In the genomic region with DNA sequence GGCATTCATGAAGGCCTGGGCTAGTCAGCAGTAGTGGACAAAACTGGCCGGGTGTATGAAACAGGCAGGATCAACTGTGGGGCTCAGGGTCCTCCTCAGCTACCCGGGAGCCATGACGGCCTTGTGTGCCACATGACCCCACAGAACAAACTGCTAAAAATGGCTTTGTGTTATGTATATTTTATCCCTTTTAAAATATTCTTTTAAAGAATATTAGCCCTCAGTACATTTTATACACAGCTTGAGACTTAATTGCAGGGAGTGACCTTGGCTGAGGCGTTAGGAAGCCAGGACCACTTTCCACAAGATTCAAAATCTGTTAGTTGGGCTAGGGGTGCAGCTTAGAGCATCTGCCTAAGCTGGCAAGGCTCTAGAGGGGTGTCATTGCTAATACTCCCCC, we compare ENCODE assay signal across 10 mouse cellular contexts. TPM values are rescaled to one million over a fixed set of nuclear protein-coding genes. Genes with fewer than 3 reads are reported as not detected.
DNase-seq lines count a peak whose midpoint lies in the region; ATAC-seq and TF ChIP-seq lines count a peak whose summit lies in the region.
"Had no signal": no experiment of that assay in that cellular context is flagged by ENCODE, and none has a peak within 500 bp of the region (broad histone marks: within the 10 kb centered on the region; RNA-seq: fewer than 3 reads in every experiment).

No protein-coding gene starts in this region.

- peaks cover 6% of the 10 kb centered on the region for H3K4me1 ChIP-seq in heart, embryonic 15.5 days (replicated peaks)
- H3K4me1 ChIP-seq in brown adipose tissue, adult 24 weeks (ENCODE audit: control insufficient read depth, insufficient read depth, insufficient read length, low read length): peaks cover 3% of the 10 kb centered on the region; the same call in 1 of the 2 replicates
- H3K4me1 ChIP-seq in heart, postnatal 0 days (ENCODE audit: control insufficient read depth, insufficient read depth): no peaks in the 10 kb centered on the region; the same call in 1 of the 2 replicates
- peaks cover 40% of the 10 kb centered on the region for H3K4me1 ChIP-seq in midbrain, embryonic 10.5 days

- H3K9ac ChIP-seq in heart, embryonic 15.5 days: no peak overlapping the region
- H3K9ac ChIP-seq in heart, postnatal 0 days (replicated peaks; ENCODE audit: low read depth, low read length): 0 out of 2 replicates have a peak overlapping the region, but pooled peaks have one; percentile 53

- no peak overlapping the region for H3K27ac ChIP-seq in heart, embryonic 15.5 days
- H3K27ac ChIP-seq in brown adipose tissue, adult 24 weeks (replicated peaks; ENCODE audit: low read depth, low read length): no peak overlapping the region
- peak overlapping the region; percentile 54 for H3K27ac ChIP-seq in heart, postnatal 0 days (ENCODE audit: low read depth)
- H3K27ac ChIP-seq in midbrain, embryonic 10.5 days (replicated peaks): peak overlapping the region; percentile 82

- peak overlapping the region; percentile 49 for H3K4me3 ChIP-seq in heart, embryonic 15.5 days
- peak overlapping the region; percentile 83 for H3K4me3 ChIP-seq in brown adipose tissue, adult 24 weeks (ENCODE audit: insufficient read depth, low read depth, low read length)
- peak overlapping the region; percentile 43 for H3K4me3 ChIP-seq in heart, postnatal 0 days (ENCODE audit: low read depth, low read length)
- peak overlapping the region; percentile 49 for H3K4me3 ChIP-seq in midbrain, embryonic 10.5 days

- DNase-seq in heart, postnatal 14 days: no peak
- no peak for DNase-seq in heart, postnatal 0 days (ENCODE audit: low spot score)
- DNase-seq in midbrain, embryonic 10.5 days (ENCODE audit: low spot score): no peak
- no peak for DNase-seq in adipocyte (ENCODE audit: low spot score)
- DNase-seq in lung, adult 18-20 months: no peak
- no peak for DNase-seq in right cerebral cortex, postnatal 14 days

- no peak for TF ChIP-seq EP300 in heart, postnatal 0 days (IDR thresholded peaks at IDR 0.05; ENCODE audit: low read depth)

- H3K27me3 ChIP-seq in heart, embryonic 15.5 days: no peaks in the 10 kb centered on the region
- H3K27me3 ChIP-seq in heart, postnatal 0 days (ENCODE audit: control insufficient read depth, insufficient read depth, low read length): no peaks in the 10 kb centered on the region
- peaks cover 55% of the 10 kb centered on the region for H3K27me3 ChIP-seq in midbrain, embryonic 10.5 days (ENCODE audit: low read depth, poor library complexity, severe bottlenecking)

- H3K4me2 ChIP-seq in heart, embryonic 15.5 days: peak overlapping the region; percentile 71
- H3K4me2 ChIP-seq in heart, postnatal 0 days (ENCODE audit: low read depth, low read length): peak overlapping the region; percentile 71

- ATAC-seq in heart, embryonic 15.5 days (replicated peaks; ENCODE audit: insufficient number of reproducible peaks, insufficient read depth, low FRiP score, low read depth): no peak
- no peak; the same call in 1 of the 2 replicates for ATAC-seq in heart, postnatal 0 days (ENCODE audit: insufficient read depth, low read depth)

- no peaks in the 10 kb centered on the region for H3K36me3 ChIP-seq in heart, embryonic 15.5 days
- no peaks in the 10 kb centered on the region for H3K36me3 ChIP-seq in heart, postnatal 0 days (replicated peaks; ENCODE audit: control insufficient read depth, insufficient read depth, low read length)
- H3K36me3 ChIP-seq in midbrain, embryonic 10.5 days: no peaks in the 10 kb centered on the region

- intact Hi-C loops in heart, postnatal 14 days (cut with DNase I): no loop called here

- no peaks in the 10 kb centered on the region for H3K9me3 ChIP-seq in heart, embryonic 15.5 days (replicated peaks)
- H3K9me3 ChIP-seq in heart, postnatal 0 days (replicated peaks; ENCODE audit: control insufficient read depth, low read length): no peaks in the 10 kb centered on the region
- no peaks in the 10 kb centered on the region for H3K9me3 ChIP-seq in midbrain, embryonic 10.5 days (replicated peaks)

- whole genome bisulfite sequencing in heart, embryonic 15.5 days: 67% methylated on average over 4 of the region's 4 CpGs
- WGBS in heart, postnatal 0 days: 63% methylated on average over 4 of the region's 4 CpGs
- 63% methylated on average over 4 of the region's 4 CpGs for WGBS in midbrain, embryonic 10.5 days

- no peak for TF ChIP-seq CTCF in heart, postnatal 0 days (IDR thresholded peaks at IDR 0.05; ENCODE audit: low read depth)

RNA-seq across cellular contexts. Expression of a gene that starts 5.8 kb away (rescaled TPM):
- 190 and 235 TPM in 2 replicates for polyA plus RNA-seq in heart, embryonic 15.5 days (2015; fragmentation: Nextera tagmentation; extraction: Ambion mirVana)
- 100 to 1,000 TPM; 134 to 140 TPM for total RNA-seq in heart, postnatal 14 days (2021)
- 115 and 183 TPM in 2 replicates for polyA plus RNA-seq in brown adipose tissue, adult 24 weeks (2012; ENCODE audit: insufficient read depth, insufficient read length, missing spikeins)
- 75.1 and 76.4 TPM in 2 replicates for total RNA-seq in heart, postnatal 0 days (2014; rRNA removed; ENCODE audit: low replicate concordance)
- 106 and 117 TPM in 2 replicates for polyA plus RNA-seq in heart, postnatal 0 days (2015; fragmentation: Nextera tagmentation; extraction: Ambion mirVana)
- polyA plus RNA-seq in midbrain, embryonic 10.5 days (2016; fragmentation: Nextera tagmentation; extraction: Ambion mirVana): 612 and 627 TPM in 2 replicates

RNA-seq across cellular contexts. Expression of a gene that starts 16.7 kb away (rescaled TPM):
- 0.20 and 0.30 TPM in 2 replicates for polyA plus RNA-seq in heart, embryonic 15.5 days (2015; fragmentation: Nextera tagmentation; extraction: Ambion mirVana)
- total RNA-seq in heart, postnatal 14 days (2021): not detected
- not detected in 2 replicates for polyA plus RNA-seq in brown adipose tissue, adult 24 weeks (2012; ENCODE audit: insufficient read depth, insufficient read length, missing spikeins)
- total RNA-seq in heart, postnatal 0 days (2014; rRNA removed; ENCODE audit: low replicate concordance): not detected in 2 replicates
- 0.18 TPM in 1 of 2 replicates, not detected in the other for polyA plus RNA-seq in heart, postnatal 0 days (2015; fragmentation: Nextera tagmentation; extraction: Ambion mirVana)
- polyA plus RNA-seq in midbrain, embryonic 10.5 days (2016; fragmentation: Nextera tagmentation; extraction: Ambion mirVana): 0.20 and 0.35 TPM in 2 replicates
- total RNA-seq: common myeloid progenitor, adult 5-6 weeks had no signal
- polyA plus RNA-seq: limb, embryonic 11.5 days had no signal

RNA-seq across cellular contexts. Expression of a gene that starts 45.5 kb away (rescaled TPM):
- 247 and 251 TPM in 2 replicates for polyA plus RNA-seq in heart, embryonic 15.5 days (2015; fragmentation: Nextera tagmentation; extraction: Ambion mirVana)
- total RNA-seq in heart, postnatal 14 days (2021): 100 to 1,000 TPM; 212 to 246 TPM
- polyA plus RNA-seq in brown adipose tissue, adult 24 weeks (2012; ENCODE audit: insufficient read depth, insufficient read length, missing spikeins): 149 and 159 TPM in 2 replicates
- 120 and 167 TPM in 2 replicates for total RNA-seq in heart, postnatal 0 days (2014; rRNA removed; ENCODE audit: low replicate concordance)
- polyA plus RNA-seq in heart, postnatal 0 days (2015; fragmentation: Nextera tagmentation; extraction: Ambion mirVana): 159 and 168 TPM in 2 replicates
- 324 and 343 TPM in 2 replicates for polyA plus RNA-seq in midbrain, embryonic 10.5 days (2016; fragmentation: Nextera tagmentation; extraction: Ambion mirVana)

RNA-seq across cellular contexts. Expression of a gene that starts 60.0 kb away (rescaled TPM):
- polyA plus RNA-seq in heart, embryonic 15.5 days (2015; fragmentation: Nextera tagmentation; extraction: Ambion mirVana): 25.6 and 28.9 TPM in 2 replicates
- total RNA-seq in heart, postnatal 14 days (2021): 10 to 100 TPM; 27.1 to 27.7 TPM
- polyA plus RNA-seq in brown adipose tissue, adult 24 weeks (2012; ENCODE audit: insufficient read depth, insufficient read length, missing spikeins): 17.2 and 19.5 TPM in 2 replicates
- total RNA-seq in heart, postnatal 0 days (2014; rRNA removed; ENCODE audit: low replicate concordance): 22.8 and 24.9 TPM in 2 replicates
- 29.2 and 29.8 TPM in 2 replicates for polyA plus RNA-seq in heart, postnatal 0 days (2015; fragmentation: Nextera tagmentation; extraction: Ambion mirVana)
- 21.1 and 22.3 TPM in 2 replicates for polyA plus RNA-seq in midbrain, embryonic 10.5 days (2016; fragmentation: Nextera tagmentation; extraction: Ambion mirVana)

Comparison
In these comparisons a context has a peak if more than half of its experiments do, and no peak if none do; other contexts are left out.
1. H3K27ac ChIP-seq: peak in heart, postnatal 0 days (single experiment) and midbrain, embryonic 10.5 days (single experiment); none in heart, embryonic 15.5 days (single experiment) and brown adipose tissue, adult 24 weeks (single experiment).
2. Peak in every context shown above with its lines, with median percentiles within 50 percentile points of each other: H3K4me3 ChIP-seq.